Mouse (Mus musculus) neural tube, embryonic 12.5 days (tissue): ENCODE measurements around the gene Pdlim1. TPM values are rescaled to one million over a fixed set of nuclear protein-coding genes. Genes with fewer than 3 reads are reported as not detected.

Experiments used
- ATAC-seq: fragments of 200-750 bp; cut with Nextera tagmentation; 2 replicates; pipeline ENCODE4 v1.8.0; 2017; ENCODE audit warnings: low read depth, mild to moderate bottlenecking, moderate TSS enrichment, moderate library complexity; ENCODE audit not compliant: low FRiP score
- H3K27ac ChIP-seq: fragments of 300-500 bp; sonication (generic); 2 replicates; pipeline ENCODE4 v1.5.1; 2016
- H3K27me3 ChIP-seq: fragments of 300-500 bp; sonication (generic); replicated peaks from 2 replicates; pipeline ENCODE4 v1.6.1; 2016; ENCODE audit warnings: mild to moderate bottlenecking
- H3K36me3 ChIP-seq: fragments of 300-500 bp; sonication (generic); 2 replicates; pipeline ENCODE4 v1.6.1; 2016; ENCODE audit warnings: mild to moderate bottlenecking
- H3K4me1 ChIP-seq: fragments of 300-500 bp; sonication (generic); 2 replicates; pipeline ENCODE4 v1.6.1; 2016
- H3K4me2 ChIP-seq: fragments of 300-500 bp; sonication (generic); replicated peaks from 2 replicates; pipeline ENCODE4 v1.6.1; 2016; ENCODE audit warnings: mild to moderate bottlenecking
- H3K4me3 ChIP-seq: fragments of 300-500 bp; sonication (generic); 2 replicates; pipeline ENCODE4 v1.5.1; 2016
- H3K9ac ChIP-seq: fragments of 300-500 bp; sonication (generic); 2 replicates; pipeline ENCODE4 v1.6.1; 2016; ENCODE audit warnings: mild to moderate bottlenecking
- H3K9me3 ChIP-seq: fragments of 300-500 bp; sonication (generic); 2 replicates; pipeline ENCODE4 v1.6.1; 2016; ENCODE audit warnings: mild to moderate bottlenecking
- WGBS: fragments of 180-500 bp; shearing (Covaris S2); methylation state at CpG from one replicate; pipeline ENCODE4 v1.1.7; 2016; 5-methylcytosine and 5-hydroxymethylcytosine counted together
- polyA plus RNA-seq: library from polyadenylated mRNA; unstranded; fragments of >200 nt; fragmentation: Nextera tagmentation; extraction: Ambion mirVana; gene quantifications from 2 replicates; pipeline ENCODE4 v1.2.1, GENCODE M21; 2016

Gene Pdlim1
- polyA plus RNA-seq, 1 experiment from 2014 or later, result 89.2 TPM

- Histone ChIP-seq H3K9ac (no peak overlapping the region), H3K9me3 (no peaks in the 10 kb centered on the region), H3K4me3 (no peak overlapping the region), H3K27ac (no peak overlapping the region), H3K27me3 (no peaks in the 10 kb centered on the region), H3K4me1 (no peaks in the 10 kb centered on the region), H3K4me2 (no peak overlapping the region), H3K36me3 (peaks cover 3% of the 10 kb centered on the region; the same call in 1 of the 2 replicates)
- no peak for ATAC-seq
- WGBS, result 95% methylated on average over 5 of the region's 5 CpGs
These were observed 30.8 kb upstream of the Pdlim1 start for GRCm38 (mm10) chr19:40302477-40302876.

- H3K9ac ChIP-seq, result no peak overlapping the region
- ATAC-seq, result no peak
- H3K4me3 ChIP-seq, result no peak overlapping the region
- WGBS, result 78% methylated on average over 12 of the region's 12 CpGs
- no peaks in the 10 kb centered on the region for H3K4me1 ChIP-seq
- H3K9me3 ChIP-seq, result no peaks in the 10 kb centered on the region
- H3K36me3 ChIP-seq, result 0 out of 2 replicates have a peak, but pooled peaks cover under 1% of the 10 kb centered on the region
- no peak overlapping the region for H3K27ac ChIP-seq
- no peaks in the 10 kb centered on the region for H3K27me3 ChIP-seq
- H3K4me2 ChIP-seq, result no peak overlapping the region
These were observed 28.5 kb upstream of the Pdlim1 start for GRCm38 (mm10) chr19:40299983-40300759.

DNA sequence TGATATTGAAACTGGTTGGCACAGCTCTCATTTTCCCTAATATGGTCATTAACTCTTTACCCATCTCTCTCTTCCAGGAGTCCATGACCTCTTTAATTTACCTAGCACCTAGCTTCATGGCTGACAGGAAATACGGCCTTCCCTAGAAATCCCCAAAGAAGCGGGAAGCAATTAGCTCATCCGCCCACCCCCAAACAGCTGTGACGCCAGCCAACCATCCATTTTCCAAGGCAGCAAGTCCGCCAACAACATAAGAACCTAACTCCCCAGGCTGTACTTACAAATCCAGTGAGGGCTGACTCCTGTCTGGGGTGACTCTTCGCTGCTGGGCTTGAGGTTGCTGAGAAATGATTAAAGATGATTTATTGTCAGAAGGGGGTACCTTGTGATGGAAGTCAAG is 27.5 kb upstream of the Pdlim1 start:
- Histone ChIP-seq H3K27me3 (no peaks in the 10 kb centered on the region), H3K9ac (no peak overlapping the region), H3K4me3 (no peak overlapping the region), H3K36me3 (peaks cover 6% of the 10 kb centered on the region; the same call in 1 of the 2 replicates), H3K9me3 (no peaks in the 10 kb centered on the region), H3K4me2 (no peak overlapping the region), H3K27ac (no peak overlapping the region), H3K4me1 (no peaks in the 10 kb centered on the region)
- 68% methylated on average over 6 of the region's 6 CpGs for WGBS
- 0 out of 2 replicates have a peak, but pooled peaks have one; percentile 37 for ATAC-seq

- H3K36me3 ChIP-seq, result peaks cover 12% of the 10 kb centered on the region; the same call in 1 of the 2 replicates
- no peak overlapping the region for H3K27ac ChIP-seq
- no peaks in the 10 kb centered on the region for H3K27me3 ChIP-seq
- H3K4me1 ChIP-seq, result no peaks in the 10 kb centered on the region
- WGBS, result 73% methylated on average over 2 of the region's 2 CpGs
- H3K4me2 ChIP-seq, result no peak overlapping the region
- no peak for ATAC-seq
- H3K4me3 ChIP-seq, result no peak overlapping the region
- H3K9me3 ChIP-seq, result no peaks in the 10 kb centered on the region
- no peak overlapping the region for H3K9ac ChIP-seq
These were observed 26.9 kb upstream of the Pdlim1 start for GRCm38 (mm10) chr19:40298574-40298973.

DNA sequence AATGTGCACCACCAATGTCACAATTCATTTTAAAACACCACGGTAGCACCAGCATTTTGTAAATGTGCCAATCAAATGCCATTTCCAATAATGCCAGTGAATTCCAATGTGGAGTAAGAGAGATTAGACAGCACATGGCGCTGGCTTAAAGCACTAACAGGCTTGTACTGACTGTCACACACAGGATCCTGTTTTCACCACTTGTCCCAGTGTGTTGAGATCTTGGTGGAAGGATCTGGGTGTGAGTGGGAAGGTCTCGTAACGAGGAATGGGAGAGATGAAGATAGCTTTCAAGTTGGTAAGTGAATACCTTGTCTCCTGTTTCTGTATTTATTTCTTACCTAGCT is 26.1 kb upstream of the Pdlim1 start:
- Histone ChIP-seq H3K27me3 (no peaks in the 10 kb centered on the region), H3K4me1 (no peaks in the 10 kb centered on the region), H3K4me3 (no peak overlapping the region), H3K27ac (no peak overlapping the region), H3K9ac (no peak overlapping the region), H3K36me3 (peaks cover 12% of the 10 kb centered on the region; the same call in 1 of the 2 replicates), H3K4me2 (no peak overlapping the region), H3K9me3 (no peaks in the 10 kb centered on the region)
- ATAC-seq, result no peak
- WGBS, result 87% methylated on average over 4 of the region's 4 CpGs

GRCm38 (mm10) chr19:40297078-40297797 is 25.6 kb upstream of the Pdlim1 start:
- Histone ChIP-seq H3K4me2 (no peak overlapping the region), H3K9me3 (no peaks in the 10 kb centered on the region), H3K4me3 (no peak overlapping the region), H3K9ac (no peak overlapping the region), H3K27ac (no peak overlapping the region), H3K27me3 (no peaks in the 10 kb centered on the region), H3K4me1 (no peaks in the 10 kb centered on the region), H3K36me3 (peaks cover 12% of the 10 kb centered on the region; the same call in 1 of the 2 replicates)
- ATAC-seq, result no peak
- WGBS, result 77% methylated on average over 7 of the region's 7 CpGs

GRCm38 (mm10) chr19:40294231-40294630 is 22.6 kb upstream of the Pdlim1 start:
- Histone ChIP-seq H3K9ac (no peak overlapping the region), H3K27ac (no peak overlapping the region), H3K9me3 (no peaks in the 10 kb centered on the region), H3K4me2 (no peak overlapping the region), H3K27me3 (no peaks in the 10 kb centered on the region), H3K4me1 (no peaks in the 10 kb centered on the region), H3K36me3 (peaks cover 12% of the 10 kb centered on the region; the same call in 1 of the 2 replicates), H3K4me3 (no peak overlapping the region)
- WGBS, result 78% methylated on average over 1 of the region's 1 CpGs
- ATAC-seq, result no peak

- ATAC-seq, result no peak
- Histone ChIP-seq H3K4me2 (no peak overlapping the region), H3K9me3 (no peaks in the 10 kb centered on the region), H3K27ac (no peak overlapping the region), H3K4me1 (no peaks in the 10 kb centered on the region), H3K4me3 (no peak overlapping the region), H3K9ac (no peak overlapping the region), H3K27me3 (no peaks in the 10 kb centered on the region), H3K36me3 (peaks cover 12% of the 10 kb centered on the region; the same call in 1 of the 2 replicates)
- 95% methylated on average over 6 of the region's 6 CpGs for WGBS
These were observed 22.1 kb upstream of the Pdlim1 start for GRCm38 (mm10) chr19:40293791-40294190.

DNA sequence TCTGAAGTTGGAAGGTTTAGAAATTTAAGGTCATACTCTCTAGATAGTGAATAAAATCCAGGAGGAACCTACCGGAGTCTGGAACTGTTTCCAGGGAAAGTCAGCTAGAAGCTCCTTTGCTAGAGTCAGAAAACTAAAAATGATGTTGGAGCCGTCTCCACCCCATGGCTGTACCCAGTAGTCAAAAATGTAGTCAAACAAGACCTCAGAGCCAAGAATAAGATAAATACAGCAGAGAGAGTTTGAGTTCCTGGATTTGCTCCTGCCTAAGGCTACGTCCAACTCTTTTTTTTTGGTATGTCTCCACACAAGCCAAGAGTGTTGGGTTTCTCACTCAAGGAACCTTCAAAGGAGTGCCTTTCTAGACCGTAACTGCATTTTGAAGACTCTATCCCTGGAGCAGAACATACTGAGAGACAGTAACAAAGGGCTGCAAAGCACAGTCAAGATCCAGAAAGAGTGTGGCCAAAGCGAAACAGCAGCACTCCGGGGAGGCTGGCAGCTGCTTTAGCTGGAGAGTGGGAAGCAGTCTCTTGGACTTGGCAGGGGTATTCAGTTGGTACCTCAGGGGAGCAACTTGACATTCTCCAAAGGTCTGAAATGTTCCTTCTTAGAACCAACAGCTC is 18.6 kb upstream of the Pdlim1 start:
- 92% methylated on average over 6 of the region's 6 CpGs for WGBS
- Histone ChIP-seq H3K4me2 (no peak overlapping the region), H3K27ac (no peak overlapping the region), H3K9ac (no peak overlapping the region), H3K4me1 (no peaks in the 10 kb centered on the region), H3K27me3 (no peaks in the 10 kb centered on the region), H3K4me3 (no peak overlapping the region), H3K9me3 (no peaks in the 10 kb centered on the region), H3K36me3 (peaks cover 11% of the 10 kb centered on the region; the same call in 1 of the 2 replicates)
- ATAC-seq, result no peak

DNA sequence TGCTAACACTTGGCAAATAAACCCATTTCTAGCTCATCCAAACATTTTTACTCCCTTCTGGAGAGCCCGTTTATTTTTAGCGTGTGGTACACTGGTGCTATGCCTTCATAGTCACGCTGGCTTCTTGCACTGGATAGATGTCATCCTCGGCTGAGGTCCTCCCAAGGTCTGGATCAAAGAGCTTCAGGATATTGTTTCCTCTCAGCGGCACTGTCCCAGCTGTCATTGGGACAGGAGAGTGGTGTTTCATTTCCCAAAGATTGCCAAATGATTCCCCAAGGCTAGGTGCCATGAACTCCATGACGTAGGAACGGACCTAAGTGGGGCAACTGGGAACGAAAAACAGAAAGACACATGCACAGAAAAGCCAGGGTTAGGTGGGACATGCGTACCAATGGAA is 16.8 kb upstream of the Pdlim1 start:
- H3K36me3 ChIP-seq, result no peaks in the 10 kb centered on the region
- no peak overlapping the region for H3K9ac ChIP-seq
- no peak overlapping the region for H3K4me3 ChIP-seq
- no peak overlapping the region for H3K4me2 ChIP-seq
- H3K27me3 ChIP-seq, result no peaks in the 10 kb centered on the region
- no peaks in the 10 kb centered on the region for H3K4me1 ChIP-seq
- ATAC-seq, result no peak
- no peaks in the 10 kb centered on the region for H3K9me3 ChIP-seq
- WGBS, result 94% methylated on average over 9 of the region's 9 CpGs
- H3K27ac ChIP-seq, result no peak overlapping the region

GRCm38 (mm10) chr19:40284704-40285103 is 13.1 kb upstream of the Pdlim1 start:
- Histone ChIP-seq H3K4me2 (no peak overlapping the region), H3K4me3 (no peak overlapping the region), H3K27ac (no peak overlapping the region), H3K9ac (no peak overlapping the region), H3K4me1 (no peaks in the 10 kb centered on the region), H3K36me3 (no peaks in the 10 kb centered on the region), H3K9me3 (peaks cover 6% of the 10 kb centered on the region), H3K27me3 (no peaks in the 10 kb centered on the region)
- 81% methylated on average over 2 of the region's 2 CpGs for WGBS
- no peak for ATAC-seq

GRCm38 (mm10) chr19:40283415-40283814 is 11.8 kb upstream of the Pdlim1 start:
- Histone ChIP-seq H3K4me2 (no peak overlapping the region), H3K4me3 (no peak overlapping the region), H3K4me1 (no peaks in the 10 kb centered on the region), H3K9ac (no peak overlapping the region), H3K36me3 (no peaks in the 10 kb centered on the region), H3K9me3 (peaks cover 6% of the 10 kb centered on the region), H3K27ac (no peak overlapping the region), H3K27me3 (no peaks in the 10 kb centered on the region)
- 70% methylated on average over 2 of the region's 2 CpGs for WGBS
- ATAC-seq, result no peak
